Mouse (Mus musculus) neural tube, embryonic 14.5 days (tissue): ENCODE measurements at regions not wholly inside any gene's neighbourhood (a gene's known extent, or its start where the extent isn't known, plus 50 kb on each side); places are given as distances from the start of the nearest gene placed in this dataset.

Experiments
- ATAC-seq: fragments of 200-750 bp; cut with Nextera tagmentation; 2 replicates; pipeline ENCODE4 v1.8.0; 2017; ENCODE audit warnings: low read depth, mild to moderate bottlenecking, moderate TSS enrichment, moderate library complexity
- H3K27ac ChIP-seq: fragments of 300-500 bp; sonication (generic); 2 replicates; pipeline ENCODE4 v1.5.1; 2014; ENCODE audit warnings: low read depth, mild to moderate bottlenecking, control low read depth, low read length, moderate library complexity, mixed read lengths
- H3K27me3 ChIP-seq: fragments of 300-500 bp; sonication (generic); 2 replicates; pipeline ENCODE4 v1.6.1; 2014; ENCODE audit warnings: low read length; ENCODE audit not compliant: control insufficient read depth, insufficient read depth
- H3K36me3 ChIP-seq: fragments of 300-500 bp; sonication (generic); 2 replicates; pipeline ENCODE4 v1.6.1; 2014; ENCODE audit warnings: low read length, mixed read lengths; ENCODE audit not compliant: control insufficient read depth, insufficient read depth
- H3K4me1 ChIP-seq: fragments of 300-500 bp; sonication (generic); 2 replicates; pipeline ENCODE4 v1.6.1; 2014; ENCODE audit warnings: low read length; ENCODE audit not compliant: control insufficient read depth, insufficient read depth
- H3K4me2 ChIP-seq: fragments of 300-500 bp; sonication (generic); 2 replicates; pipeline ENCODE4 v1.6.1; 2014; ENCODE audit warnings: mild to moderate bottlenecking, low read depth, low read length, control low read depth
- H3K4me3 ChIP-seq: fragments of 300-500 bp; sonication (generic); 2 replicates; pipeline ENCODE4 v1.5.1; 2014; ENCODE audit warnings: low read depth, low read length, control low read depth, mixed read lengths
- H3K9ac ChIP-seq: fragments of 300-500 bp; sonication (generic); replicated peaks from 2 replicates; pipeline ENCODE4 v1.6.1; 2014; ENCODE audit warnings: low read depth, mild to moderate bottlenecking, control low read depth, low read length, mixed read lengths
- H3K9me3 ChIP-seq: fragments of 300-500 bp; sonication (generic); 2 replicates; pipeline ENCODE4 v1.6.1; 2016; ENCODE audit warnings: low read length; ENCODE audit not compliant: control insufficient read depth
- WGBS: fragments of 180-500 bp; shearing (Covaris S2); extraction: QIAGEN DNeasy Blood & Tissue Kit; methylation state at CpG from one replicate; pipeline ENCODE4 v1.1.7; 2014; 5-methylcytosine and 5-hydroxymethylcytosine counted together

- Histone ChIP-seq H3K36me3 (no peaks in the 10 kb centered on the region), H3K9ac (no peak overlapping the region), H3K27me3 (no peaks in the 10 kb centered on the region), H3K27ac (no peak overlapping the region), H3K4me1 (no peaks in the 10 kb centered on the region), H3K4me3 (no peak overlapping the region), H3K9me3 (no peaks in the 10 kb centered on the region), H3K4me2 (no peak overlapping the region)
- WGBS, result 83% methylated on average over 9 of the region's 9 CpGs
- no peak for ATAC-seq
These were observed 57.4 kb downstream of the Gm21962 start for GRCm38 (mm10) chr3:137728689-137729088.

GRCm38 (mm10) chr3:137729421-137729820 lies 58.1 kb downstream of the Gm21962 start:
- Histone ChIP-seq H3K9me3 (no peaks in the 10 kb centered on the region), H3K27me3 (no peaks in the 10 kb centered on the region), H3K4me2 (no peak overlapping the region), H3K4me3 (no peak overlapping the region), H3K9ac (no peak overlapping the region), H3K36me3 (no peaks in the 10 kb centered on the region), H3K27ac (no peak overlapping the region), H3K4me1 (no peaks in the 10 kb centered on the region)
- 77% methylated on average over 7 of the region's 7 CpGs for WGBS
- no peak for ATAC-seq

- Histone ChIP-seq H3K4me3 (no peak overlapping the region), H3K36me3 (no peaks in the 10 kb centered on the region), H3K9me3 (no peaks in the 10 kb centered on the region), H3K9ac (no peak overlapping the region), H3K4me1 (no peaks in the 10 kb centered on the region), H3K27ac (no peak overlapping the region), H3K27me3 (no peaks in the 10 kb centered on the region), H3K4me2 (no peak overlapping the region)
- 21% methylated on average over 12 of the region's 12 CpGs for WGBS
- ATAC-seq, result peak; percentile 69
These were observed 66.0 kb downstream of the Gm21962 start for GRCm38 (mm10) chr3:137737222-137737800.

- no peaks in the 10 kb centered on the region for H3K27me3 ChIP-seq
- 83% methylated on average over 9 of the region's 9 CpGs for WGBS
- no peak overlapping the region for H3K4me3 ChIP-seq
- no peaks in the 10 kb centered on the region for H3K4me1 ChIP-seq
- no peak overlapping the region for H3K9ac ChIP-seq
- H3K4me2 ChIP-seq, result no peak overlapping the region
- no peak overlapping the region for H3K27ac ChIP-seq
- no peaks in the 10 kb centered on the region for H3K9me3 ChIP-seq
- ATAC-seq, result no peak
- no peaks in the 10 kb centered on the region for H3K36me3 ChIP-seq
These were observed 70.2 kb downstream of the Gm21962 start for GRCm38 (mm10) chr3:137741528-137741927.

- H3K4me2 ChIP-seq, result no peak overlapping the region
- no peak for ATAC-seq
These were observed 70.8 kb downstream of the Gm21962 start for GRCm38 (mm10) chr3:137742119-137742518.

GRCm38 (mm10) chr3:137751732-137752260 lies 80.5 kb downstream of the Gm21962 start:
- no peak overlapping the region for H3K4me3 ChIP-seq
- 0 out of 2 replicates have a peak, but pooled peaks cover 5% of the 10 kb centered on the region for H3K4me1 ChIP-seq
- WGBS, result 91% methylated on average over 9 of the region's 9 CpGs
- no peak overlapping the region for H3K4me2 ChIP-seq
- ATAC-seq, result no peak
- no peak overlapping the region for H3K27ac ChIP-seq
- no peaks in the 10 kb centered on the region for H3K36me3 ChIP-seq
- H3K9me3 ChIP-seq, result no peaks in the 10 kb centered on the region
- H3K27me3 ChIP-seq, result no peaks in the 10 kb centered on the region
- H3K9ac ChIP-seq, result no peak overlapping the region

More at GRCm38 (mm10) chr3:137742119-137742518, 70.8 kb downstream of the Gm21962 start:
- 85% methylated on average over 4 of the region's 4 CpGs for WGBS
- no peak overlapping the region for H3K9ac ChIP-seq
- no peak overlapping the region for H3K4me3 ChIP-seq
- no peaks in the 10 kb centered on the region for H3K36me3 ChIP-seq
- no peaks in the 10 kb centered on the region for H3K9me3 ChIP-seq
- H3K4me1 ChIP-seq, result no peaks in the 10 kb centered on the region
- H3K27me3 ChIP-seq, result no peaks in the 10 kb centered on the region
- H3K27ac ChIP-seq, result no peak overlapping the region

- H3K4me3 ChIP-seq, result peak overlapping the region; percentile 27
- 0 out of 2 replicates have a peak, but pooled peaks cover 5% of the 10 kb centered on the region for H3K4me1 ChIP-seq
- ATAC-seq, result peak; percentile 93
- H3K9ac ChIP-seq, result peak overlapping the region; percentile 41
- WGBS, result 19% methylated on average over 25 of the region's 25 CpGs
- H3K9me3 ChIP-seq, result no peaks in the 10 kb centered on the region
- H3K27me3 ChIP-seq, result no peaks in the 10 kb centered on the region
- peak overlapping the region; percentile 54 for H3K4me2 ChIP-seq
- peak overlapping the region; percentile 55 for H3K27ac ChIP-seq
- H3K36me3 ChIP-seq, result no peaks in the 10 kb centered on the region
These were observed 81.3 kb downstream of the Gm21962 start for GRCm38 (mm10) chr3:137752447-137753256.

GRCm38 (mm10) chr3:137753257-137753654 lies 81.9 kb downstream of the Gm21962 start:
- peak overlapping the region; percentile 54; the same call in 1 of the 2 replicates for H3K4me2 ChIP-seq
- H3K4me3 ChIP-seq, result no peak overlapping the region
- H3K9ac ChIP-seq, result 0 out of 2 replicates have a peak overlapping the region, but pooled peaks have one; percentile 21
- 70% methylated on average over 7 of the region's 7 CpGs for WGBS
- 0 out of 2 replicates have a peak, but pooled peaks cover 5% of the 10 kb centered on the region for H3K4me1 ChIP-seq
- no peaks in the 10 kb centered on the region for H3K27me3 ChIP-seq
- no peaks in the 10 kb centered on the region for H3K36me3 ChIP-seq
- H3K9me3 ChIP-seq, result no peaks in the 10 kb centered on the region
- peak; percentile 23; the same call in 1 of the 2 replicates for ATAC-seq
- H3K27ac ChIP-seq, result peak overlapping the region; percentile 16; the same call in 1 of the 2 replicates

GRCm38 (mm10) chr3:137755391-137755790 lies 84.1 kb downstream of the Gm21962 start:
- ATAC-seq, result no peak
- no peaks in the 10 kb centered on the region for H3K9me3 ChIP-seq
- 92% methylated on average over 5 of the region's 5 CpGs for WGBS
- H3K36me3 ChIP-seq, result no peaks in the 10 kb centered on the region
- H3K27ac ChIP-seq, result no peak overlapping the region
- H3K4me3 ChIP-seq, result no peak overlapping the region
- H3K9ac ChIP-seq, result no peak overlapping the region
- H3K4me2 ChIP-seq, result no peak overlapping the region
- H3K27me3 ChIP-seq, result no peaks in the 10 kb centered on the region
- H3K4me1 ChIP-seq, result 0 out of 2 replicates have a peak, but pooled peaks cover 5% of the 10 kb centered on the region
